Mouse (Mus musculus) heart, adult 8-10 months (tissue): Measurements from ENCODE around the gene Kank3. TPM values are rescaled to one million over a fixed set of nuclear protein-coding genes. Genes with fewer than 3 reads are reported as not detected.
A peak's percentile ranks its signal among the peaks of the same experiment; 100 is the strongest.

ENCODE experiments used
- DNase-seq: peaks from one replicate; pipeline ENCODE4 v3.0.0; 2022; ENCODE audit warnings: low spot score
- total RNA-seq, 4 experiments: library from RNA; stranded (reverse); gene quantifications; 2 replicates each; pipeline ENCODE4 v1.2.4; 2022

Gene Kank3
- total RNA-seq, 4 experiments from 2014 or later = 44.4 to 64.9 (median 51.3) TPM

GRCm38 (mm10) chr17:33851331-33851730 is 41.0 kb downstream of the Kank3 start:
- no peak for DNase-seq

- no peak for DNase-seq
These were observed 47.5 kb downstream of the Kank3 start for GRCm38 (mm10) chr17:33857816-33858215.

GRCm38 (mm10) chr17:33865330-33866030 is 55.2 kb downstream of the Kank3 start:
- DNase-seq = peak; percentile 31

Other genes starting within 250 kb of the Kank3 start
- 10 to 100 TPM in 1 of 4 experiments, 1 to 10 TPM in 3; 7.0 to 11.4 (median 8.8) TPM for gene Zfp414, start 181.4 kb upstream of the Kank3 start, total RNA-seq
- under 1 TPM in 2 of 4 experiments, not detected in 2; 0.27 to 0.31 TPM for gene Pram1, start 172.5 kb upstream of the Kank3 start, total RNA-seq
- gene Hnrnpm, start 123.7 kb upstream of the Kank3 start, total RNA-seq = 10 to 100 TPM; 76.0 to 96.9 (median 84.0) TPM
- 100 to 1,000 TPM; 126 to 160 (median 136) TPM for gene March2, start 91.8 kb upstream of the Kank3 start, total RNA-seq
- 100 to 1,000 TPM; 248 to 275 (median 267) TPM for gene Rab11b, start 50.0 kb upstream of the Kank3 start, total RNA-seq
- gene Angptl4, start 28.7 kb upstream of the Kank3 start, total RNA-seq = 1 to 10 TPM; 2.9 to 9.8 (median 8.3) TPM
- gene Rps28, start 14.0 kb downstream of the Kank3 start, total RNA-seq = 100 to 1,000 TPM; 691 to 822 (median 750) TPM
- 100 to 1,000 TPM; 676 to 749 (median 700) TPM for gene Ndufa7, start 14.1 kb downstream of the Kank3 start, total RNA-seq
- 10 to 100 TPM; 28.9 to 33.6 (median 33.2) TPM for gene Cd320, start 32.6 kb downstream of the Kank3 start, total RNA-seq
- gene Gm7029, start 63.3 kb downstream of the Kank3 start, total RNA-seq = not detected
- 1 to 10 TPM in 1 of 4 experiments, under 1 TPM in 3; 0.31 to 1.9 (median 0.51) TPM for gene Kifc1, start 80.1 kb downstream of the Kank3 start, total RNA-seq
- not detected for gene Platr17, start 94.6 kb downstream of the Kank3 start, total RNA-seq
- gene Daxx, start 98.9 kb downstream of the Kank3 start, total RNA-seq = 10 to 100 TPM; 11.5 to 16.2 (median 13.7) TPM
- 100 to 1,000 TPM in 2 of 4 experiments, 10 to 100 TPM in 2; 96.8 to 113 (median 105) TPM for gene Tapbp, start 105.4 kb downstream of the Kank3 start, total RNA-seq
- gene Zbtb22, start 105.4 kb downstream of the Kank3 start, total RNA-seq = 10 to 100 TPM; 18.1 to 21.0 (median 19.3) TPM
- 10 to 100 TPM; 29.8 to 35.1 (median 34.1) TPM for gene Rgl2, start 119.0 kb downstream of the Kank3 start, total RNA-seq
- gene Pfdn6, start 129.8 kb downstream of the Kank3 start, total RNA-seq = 10 to 100 TPM; 62.7 to 82.9 (median 71.1) TPM
- 10 to 100 TPM; 10.1 to 12.8 (median 11.6) TPM for gene Wdr46, start 130.1 kb downstream of the Kank3 start, total RNA-seq
- 1 to 10 TPM in 3 of 4 experiments, under 1 TPM in 1; 0.89 to 2.6 (median 1.6) TPM for gene B3galt4, start 141.0 kb downstream of the Kank3 start, total RNA-seq
- 10 to 100 TPM; 35.6 to 45.0 (median 41.6) TPM for gene Vps52, start 145.3 kb downstream of the Kank3 start, total RNA-seq
- 100 to 1,000 TPM; 373 to 430 (median 408) TPM for gene Rps18, start 145.5 kb downstream of the Kank3 start, total RNA-seq
- 100 to 1,000 TPM; 111 to 163 (median 123) TPM for gene H2-K1, start 189.8 kb downstream of the Kank3 start, total RNA-seq
- 10 to 100 TPM; 11.9 to 18.1 (median 14.1) TPM for gene Ring1, start 214.2 kb downstream of the Kank3 start, total RNA-seq
- gene H2-Ke6, start 217.5 kb downstream of the Kank3 start, total RNA-seq = 100 to 1,000 TPM; 134 to 149 (median 137) TPM
- gene Slc39a7, start 221.2 kb downstream of the Kank3 start, total RNA-seq = 10 to 100 TPM; 64.1 to 79.1 (median 73.2) TPM
- gene Rxrb, start 221.3 kb downstream of the Kank3 start, total RNA-seq = 10 to 100 TPM; 33.4 to 46.3 (median 42.3) TPM
- gene Col11a2, start 228.9 kb downstream of the Kank3 start, total RNA-seq = 1 to 10 TPM in 3 of 4 experiments, under 1 TPM in 1; 0.87 to 1.3 (median 1.2) TPM